Mouse (Mus musculus): ENCODE measurements around the gene Scamp2. TPM values are rescaled to one million over a fixed set of nuclear protein-coding genes. Genes with fewer than 3 reads are reported as not detected.
A peak's percentile ranks its signal among the peaks of the same experiment; 100 is the strongest.

Gene Scamp2
- polyA plus RNA-seq, 1 experiment, result 38.3 TPM

GRCm38 (mm10) chr9:57610359-57610826 lies 49.6 kb downstream of the Scamp2 start:
- H3K36me3 ChIP-seq (ENCODE audit: control insufficient read depth, insufficient read depth), result no peaks in the 10 kb centered on the region
- no peak overlapping the region for H3K4me2 ChIP-seq (ENCODE audit: low read depth)
- H3ac ChIP-seq (ENCODE audit: control insufficient read depth, insufficient read length), result no peak overlapping the region
- TF ChIP-seq MAX (IDR thresholded peaks at IDR 0.05; ENCODE audit: low read depth), result no peak
- peak in 2 of 3 experiments; percentile 40 to 63 for TF ChIP-seq MYOG (IDR thresholded peaks at IDR 0.05; ENCODE audit: control insufficient read depth in 1 of 3, insufficient read depth in 1 of 3, insufficient read length in 2 of 3, low read depth in 2 of 3)
- TF ChIP-seq SRF (IDR thresholded peaks at IDR 0.05; ENCODE audit: control insufficient read depth, insufficient read length, low read depth), result no peak
- no peak for TF ChIP-seq TCF12 (IDR thresholded peaks at IDR 0.05; ENCODE audit: insufficient read depth, poor library complexity, severe bottlenecking)
- peak in 1 of 3 experiments; percentile 35 for TF ChIP-seq MYOD1 (IDR thresholded peaks at IDR 0.05; ENCODE audit: control insufficient read depth in 1 of 3, insufficient read length in 2 of 3, low read depth in 2 of 3)
- TF ChIP-seq POLR2AphosphoS2 (IDR thresholded peaks at IDR 0.05; ENCODE audit: insufficient read length, low read depth), result no peak
- no peak for TF ChIP-seq CEBPB (IDR thresholded peaks at IDR 0.05; ENCODE audit: insufficient read depth, poor library complexity, severe bottlenecking)
- no peak for TF ChIP-seq REST (IDR thresholded peaks at IDR 0.05; ENCODE audit: insufficient read depth, insufficient read length)
- H3K4me3 ChIP-seq, result no peak overlapping the region
- no peaks in the 10 kb centered on the region for H3K27me3 ChIP-seq (ENCODE audit: control insufficient read depth, insufficient read depth, insufficient read length)
- H3K79me2 ChIP-seq (ENCODE audit: control insufficient read depth, insufficient read depth), result no peaks in the 10 kb centered on the region

DNA sequence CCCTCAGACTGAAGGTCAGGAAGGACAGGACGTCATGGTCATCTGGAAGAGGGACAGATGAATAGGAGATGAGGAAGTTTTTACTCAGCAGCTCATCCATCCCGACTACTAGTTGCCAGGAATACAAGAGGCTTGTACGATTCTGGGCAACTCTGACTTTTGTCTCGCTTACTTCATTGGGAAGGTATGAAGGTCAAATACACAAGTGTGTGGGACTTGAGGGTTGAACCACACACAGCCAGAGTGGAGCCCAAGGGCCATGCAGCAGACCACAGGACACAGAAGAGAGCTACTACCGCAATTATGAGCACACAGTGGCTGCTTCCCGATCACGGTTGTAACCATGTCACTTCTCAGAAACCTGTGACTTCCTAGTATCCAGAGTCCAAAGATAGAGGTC lies 51.8 kb downstream of the Scamp2 start:
- Histone ChIP-seq H3K4me3 (no peak overlapping the region), H3K4me2 (ENCODE audit: low read depth) (no peak overlapping the region), H3K36me3 (ENCODE audit: control insufficient read depth, insufficient read depth) (no peaks in the 10 kb centered on the region), H3K79me2 (ENCODE audit: control insufficient read depth, insufficient read depth) (no peaks in the 10 kb centered on the region), H3ac (ENCODE audit: control insufficient read depth, insufficient read length) (no peak overlapping the region), H3K27me3 (ENCODE audit: control insufficient read depth, insufficient read depth, insufficient read length) (no peaks in the 10 kb centered on the region)
- TF ChIP-seq MYOG (IDR thresholded peaks at IDR 0.05; ENCODE audit: control insufficient read depth in 1 of 3, insufficient read depth in 1 of 3, insufficient read length in 2 of 3, low read depth in 2 of 3) (peak in 1 of 3 experiments; percentile 12), MAX (IDR thresholded peaks at IDR 0.05; ENCODE audit: low read depth) (no peak)

- Histone ChIP-seq H3K27me3 (ENCODE audit: control insufficient read depth, insufficient read depth, insufficient read length) (no peaks in the 10 kb centered on the region), H3K36me3 (ENCODE audit: control insufficient read depth, insufficient read depth) (no peaks in the 10 kb centered on the region), H3ac (ENCODE audit: control insufficient read depth, insufficient read length) (no peak overlapping the region), H3K4me2 (ENCODE audit: low read depth) (no peak overlapping the region), H3K79me2 (ENCODE audit: control insufficient read depth, insufficient read depth) (no peaks in the 10 kb centered on the region), H3K4me3 (no peak overlapping the region)
- no peak for TF ChIP-seq TCF3 (IDR thresholded peaks at IDR 0.05; ENCODE audit: insufficient read length, low read depth)
- no peak for TF ChIP-seq MYOG (IDR thresholded peaks at IDR 0.05; ENCODE audit: control insufficient read depth in 1 of 3, insufficient read depth in 1 of 3, insufficient read length in 2 of 3, low read depth in 2 of 3)
- no peak for TF ChIP-seq MAX (IDR thresholded peaks at IDR 0.05; ENCODE audit: low read depth)
- TF ChIP-seq POLR2AphosphoS2 (IDR thresholded peaks at IDR 0.05; ENCODE audit: insufficient read length, low read depth), result no peak
- no peak for TF ChIP-seq CEBPB (IDR thresholded peaks at IDR 0.05; ENCODE audit: insufficient read depth, poor library complexity, severe bottlenecking)
- TF ChIP-seq E2F4 (IDR thresholded peaks at IDR 0.05; ENCODE audit: insufficient read depth), result no peak
- no peak for TF ChIP-seq TCF12 (IDR thresholded peaks at IDR 0.05; ENCODE audit: insufficient read depth, poor library complexity, severe bottlenecking)
- TF ChIP-seq MYOD1 (IDR thresholded peaks at IDR 0.05; ENCODE audit: control insufficient read depth in 1 of 3, insufficient read length in 2 of 3, low read depth in 2 of 3), result no peak
- TF ChIP-seq USF1 (IDR thresholded peaks at IDR 0.05; ENCODE audit: low read depth), result no peak
- TF ChIP-seq REST (IDR thresholded peaks at IDR 0.05; ENCODE audit: insufficient read depth, insufficient read length), result no peak
- no peak for TF ChIP-seq SRF (IDR thresholded peaks at IDR 0.05; ENCODE audit: control insufficient read depth, insufficient read length, low read depth)
- no peak for TF ChIP-seq POLR2A (IDR thresholded peaks at IDR 0.05; ENCODE audit: insufficient read length, low read depth)
Measured at GRCm38 (mm10) chr9:57613975-57614374, 53.2 kb downstream of the Scamp2 start.

GRCm38 (mm10) chr9:57614786-57615185 lies 54.0 kb downstream of the Scamp2 start:
- no peaks in the 10 kb centered on the region for H3K27me3 ChIP-seq (ENCODE audit: control insufficient read depth, insufficient read depth, insufficient read length)
- no peaks in the 10 kb centered on the region for H3K36me3 ChIP-seq (ENCODE audit: control insufficient read depth, insufficient read depth)
- no peaks in the 10 kb centered on the region for H3K79me2 ChIP-seq (ENCODE audit: control insufficient read depth, insufficient read depth)
- TF ChIP-seq POLR2AphosphoS2 (IDR thresholded peaks at IDR 0.05; ENCODE audit: insufficient read length, low read depth) (no peak), TCF12 (IDR thresholded peaks at IDR 0.05; ENCODE audit: insufficient read depth, poor library complexity, severe bottlenecking) (no peak), USF1 (IDR thresholded peaks at IDR 0.05; ENCODE audit: low read depth) (no peak), TCF3 (IDR thresholded peaks at IDR 0.05; ENCODE audit: insufficient read length, low read depth) (no peak), REST (IDR thresholded peaks at IDR 0.05; ENCODE audit: insufficient read depth, insufficient read length) (no peak), POLR2A (IDR thresholded peaks at IDR 0.05; ENCODE audit: insufficient read length, low read depth) (no peak), SRF (IDR thresholded peaks at IDR 0.05; ENCODE audit: control insufficient read depth, insufficient read length, low read depth) (no peak), MYOD1 (IDR thresholded peaks at IDR 0.05; ENCODE audit: control insufficient read depth in 1 of 3, insufficient read length in 2 of 3, low read depth in 2 of 3) (no peak), MAX (IDR thresholded peaks at IDR 0.05; ENCODE audit: low read depth) (no peak), E2F4 (IDR thresholded peaks at IDR 0.05; ENCODE audit: insufficient read depth) (no peak)
- H3K4me2 ChIP-seq (ENCODE audit: low read depth), result peak overlapping the region; percentile 14
- H3K4me3 ChIP-seq, result no peak overlapping the region
- no peak overlapping the region for H3ac ChIP-seq (ENCODE audit: control insufficient read depth, insufficient read length)

DNA sequence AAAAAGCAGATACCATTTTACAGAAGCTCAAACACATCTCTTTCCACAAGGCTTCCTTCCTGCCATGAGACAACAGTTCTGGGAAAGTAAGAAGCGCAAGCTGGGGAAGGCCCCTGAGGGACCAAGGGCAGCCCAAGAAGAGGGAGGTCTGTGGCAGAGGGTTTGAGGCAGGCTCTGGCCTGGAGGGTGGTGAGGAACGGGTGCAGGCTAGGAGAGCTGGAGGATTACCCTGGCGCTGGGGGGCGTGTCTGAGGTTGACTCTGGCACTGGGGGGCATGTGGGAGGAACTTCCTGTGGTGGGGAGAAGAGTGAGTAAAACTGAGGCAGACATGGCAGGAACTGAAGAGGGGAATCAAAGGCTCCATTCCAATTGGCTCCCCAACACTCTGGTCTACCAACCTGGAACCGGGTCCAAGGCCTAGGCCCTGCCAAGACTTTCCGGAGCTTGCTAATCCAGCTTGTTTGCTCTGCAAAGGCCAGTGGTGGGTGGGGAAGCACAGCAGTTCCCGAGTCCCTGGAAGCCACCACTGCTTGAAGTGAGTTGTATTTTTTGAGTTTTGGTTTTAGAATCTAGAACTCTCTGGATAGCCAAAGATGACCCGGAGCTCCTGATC lies 56.9 kb downstream of the Scamp2 start:
- H3K36me3 ChIP-seq (ENCODE audit: control insufficient read depth, insufficient read depth), result no peaks in the 10 kb centered on the region
- no peak overlapping the region for H3ac ChIP-seq (ENCODE audit: control insufficient read depth, insufficient read length)
- no peaks in the 10 kb centered on the region for H3K27me3 ChIP-seq (ENCODE audit: control insufficient read depth, insufficient read depth, insufficient read length)
- H3K4me2 ChIP-seq (ENCODE audit: low read depth), result no peak overlapping the region
- H3K79me2 ChIP-seq (ENCODE audit: control insufficient read depth, insufficient read depth), result no peaks in the 10 kb centered on the region
- no peak overlapping the region for H3K4me3 ChIP-seq
- TF ChIP-seq MAX (IDR thresholded peaks at IDR 0.05; ENCODE audit: low read depth), result no peak
- no peak for TF ChIP-seq E2F4 (IDR thresholded peaks at IDR 0.05; ENCODE audit: insufficient read depth)
- no peak for TF ChIP-seq MYOD1 (IDR thresholded peaks at IDR 0.05; ENCODE audit: control insufficient read depth in 1 of 3, insufficient read length in 2 of 3, low read depth in 2 of 3)
- TF ChIP-seq TCF12 (IDR thresholded peaks at IDR 0.05; ENCODE audit: insufficient read depth, poor library complexity, severe bottlenecking), result no peak
- no peak for TF ChIP-seq POLR2AphosphoS2 (IDR thresholded peaks at IDR 0.05; ENCODE audit: insufficient read length, low read depth)
- TF ChIP-seq POLR2A (IDR thresholded peaks at IDR 0.05; ENCODE audit: insufficient read length, low read depth), result no peak
- no peak for TF ChIP-seq MYOG (IDR thresholded peaks at IDR 0.05; ENCODE audit: control insufficient read depth in 1 of 3, insufficient read depth in 1 of 3, insufficient read length in 2 of 3, low read depth in 2 of 3)
- TF ChIP-seq CEBPB (IDR thresholded peaks at IDR 0.05; ENCODE audit: insufficient read depth, poor library complexity, severe bottlenecking), result no peak
- no peak for TF ChIP-seq TCF3 (IDR thresholded peaks at IDR 0.05; ENCODE audit: insufficient read length, low read depth)
- TF ChIP-seq USF1 (IDR thresholded peaks at IDR 0.05; ENCODE audit: low read depth), result no peak
- no peak for TF ChIP-seq REST (IDR thresholded peaks at IDR 0.05; ENCODE audit: insufficient read depth, insufficient read length)
- no peak for TF ChIP-seq SRF (IDR thresholded peaks at IDR 0.05; ENCODE audit: control insufficient read depth, insufficient read length, low read depth)
